Comparison of ENCODE assay signal across 1 mouse cellular context in genomic region chr19:5079279-5079678, GRCm38 (mm10).
TF ChIP-seq lines count a peak whose summit lies in the region.

No protein-coding gene starts in this region.

TF ChIP-seq in MEL, 35 proteins besides CTCF, POLR2A, EP300 and RAD21:
- TF ChIP-seq POLR2AphosphoS2 (IDR thresholded peaks at IDR 0.05; ENCODE audit: low read length) (no peak), USF1 (IDR thresholded peaks at IDR 0.05; ENCODE audit: low read depth, low read length) (no peak), MAFK (IDR thresholded peaks at IDR 0.05; ENCODE audit: borderline replicate concordance, low read depth, low read length) (no peak), SIN3A (IDR thresholded peaks at IDR 0.05; ENCODE audit: low read length) (no peak), GATA1 (IDR thresholded peaks at IDR 0.05; ENCODE audit: low read depth, low read length) (no peak), KAT2A (conservative IDR thresholded peaks at IDR 0.05; ENCODE audit: low read depth, low read length) (no peak), CHD2 (IDR thresholded peaks at IDR 0.05; ENCODE audit: low read length) (no peak), MYC (IDR thresholded peaks at IDR 0.05; ENCODE audit: low read depth, low read length) (peak; percentile 29; the same call in 1 of the 2 replicates), SMC3 (IDR thresholded peaks at IDR 0.05; ENCODE audit: low read depth, low read length) (peak; percentile 35), NRF1 (IDR thresholded peaks at IDR 0.05; ENCODE audit: insufficient read depth, low read depth, low read length, poor library complexity, severe bottlenecking) (no peak)
